Mouse (Mus musculus) liver, adult 2 months (tissue): Measurements from ENCODE around the gene Usp24. TPM values are rescaled to one million over a fixed set of nuclear protein-coding genes. Genes with fewer than 3 reads are reported as not detected.
A peak's percentile ranks its signal among the peaks of the same experiment; 100 is the strongest.

ENCODE experiments used
- DNase-seq: peaks from one replicate; pipeline ENCODE4 v3.0.0-alpha.2; 2011; ENCODE audit warnings: low read depth, low spot score; ENCODE audit errors: extremely low read depth
- H3K27ac ChIP-seq: fragments of 200-500 bp; replicated peaks from 2 replicates; pipeline ENCODE4 v1.5.1; 2012; ENCODE audit warnings: low read depth, mild to moderate bottlenecking, control low read depth, inconsistent platforms, low read length; ENCODE audit not compliant: insufficient read depth
- H3K27me3 ChIP-seq: fragments of 200-500 bp; 2 replicates; pipeline ENCODE4 v1.6.1; 2012; ENCODE audit warnings: mild to moderate bottlenecking, moderate library complexity, low read length, inconsistent platforms; ENCODE audit not compliant: control insufficient read depth, insufficient read depth
- H3K36me3 ChIP-seq: fragments of 200-500 bp; 2 replicates; pipeline ENCODE4 v1.6.1; 2012; ENCODE audit warnings: low read length, inconsistent platforms; ENCODE audit not compliant: control insufficient read depth, insufficient read depth
- H3K4me1 ChIP-seq: fragments of 200-500 bp; 2 replicates; pipeline ENCODE4 v1.6.1; 2011; ENCODE audit warnings: low read length; ENCODE audit not compliant: control insufficient read depth, insufficient read depth
- H3K4me3 ChIP-seq: fragments of 200-500 bp; 2 replicates; pipeline ENCODE4 v1.5.1; 2011; ENCODE audit warnings: low read depth, mild to moderate bottlenecking, control low read depth, low read length, moderate library complexity; ENCODE audit not compliant: insufficient read depth
- H3K79me2 ChIP-seq: fragments of 200-500 bp; 2 replicates; pipeline ENCODE4 v1.6.1; 2012; ENCODE audit warnings: inconsistent platforms, mild to moderate bottlenecking, low read length, moderate library complexity; ENCODE audit not compliant: control insufficient read depth, insufficient read depth
- H3K9ac ChIP-seq: fragments of 200-500 bp; 2 replicates; pipeline ENCODE4 v1.6.1; 2012; ENCODE audit warnings: low read depth, mild to moderate bottlenecking, control low read depth, inconsistent platforms, low read length
- CTCF ChIP-seq: fragments of 200-500 bp; IDR thresholded peaks from 2 replicates; pipeline ENCODE4 v1.5.1; 2011; ENCODE audit warnings: low read depth, low read length, control low read depth
- POLR2A ChIP-seq: fragments of 200-500 bp; IDR thresholded peaks from 2 replicates; pipeline ENCODE4 v1.6.1; 2011; ENCODE audit warnings: low read length, control low read depth; ENCODE audit not compliant: insufficient read depth; ENCODE audit errors: extremely low read depth
- WGBS: fragments of 180-500 bp; shearing (Covaris S2); methylation state at CpG from one replicate; pipeline ENCODE4 v1.1.7; 2018; 5-methylcytosine and 5-hydroxymethylcytosine counted together
- polyA plus RNA-seq: library from polyadenylated mRNA; depleted of rRNA; stranded (reverse); fragments of >200 nt; gene quantifications from 2 replicates; pipeline ENCODE4 v1.2.3, GENCODE M21; 2012
- total RNA-seq: library from RNA; depleted of rRNA; stranded (reverse); fragments of >200 nt; gene quantifications from 2 replicates; pipeline ENCODE4 v1.2.3, GENCODE M21; 2014

Gene Usp24
- total and polyA plus RNA-seq, 2 experiments, result 8.1 to 28.8 TPM

DNA sequence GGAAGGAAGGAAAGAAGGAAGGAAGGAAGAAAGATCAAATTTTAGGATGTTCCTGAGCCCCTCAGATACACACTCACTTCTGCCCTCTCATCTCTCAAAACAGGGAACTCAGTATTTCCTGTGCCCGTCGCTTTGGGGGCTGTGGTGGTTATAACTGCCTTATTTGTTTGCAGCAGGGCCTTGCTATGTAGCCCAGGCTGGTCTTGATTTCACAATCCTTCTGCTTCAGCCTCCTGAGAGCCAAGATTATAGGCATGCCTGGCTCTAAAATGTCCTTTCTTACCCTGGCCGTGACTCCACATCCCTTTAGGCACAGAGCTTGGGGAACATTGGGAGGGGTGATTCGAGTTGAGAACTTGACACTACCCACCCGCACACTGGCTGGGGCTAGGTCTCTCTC is 146.5 kb downstream of the Usp24 start:
- Histone ChIP-seq H3K27ac (peak overlapping the region; percentile 93), H3K4me3 (peak overlapping the region; percentile 89), H3K27me3 (no peaks in the 10 kb centered on the region), H3K79me2 (peaks cover 30% of the 10 kb centered on the region; the same call in 1 of the 2 replicates), H3K36me3 (peaks cover 11% of the 10 kb centered on the region), H3K4me1 (peaks cover 10% of the 10 kb centered on the region), H3K9ac (peak overlapping the region; percentile 44; the same call in 1 of the 2 replicates)
- 22% methylated on average over 5 of the region's 5 CpGs for WGBS
- TF ChIP-seq CTCF, result no peak
- no peak for TF ChIP-seq POLR2A
- DNase-seq, result peak; percentile 66

DNA sequence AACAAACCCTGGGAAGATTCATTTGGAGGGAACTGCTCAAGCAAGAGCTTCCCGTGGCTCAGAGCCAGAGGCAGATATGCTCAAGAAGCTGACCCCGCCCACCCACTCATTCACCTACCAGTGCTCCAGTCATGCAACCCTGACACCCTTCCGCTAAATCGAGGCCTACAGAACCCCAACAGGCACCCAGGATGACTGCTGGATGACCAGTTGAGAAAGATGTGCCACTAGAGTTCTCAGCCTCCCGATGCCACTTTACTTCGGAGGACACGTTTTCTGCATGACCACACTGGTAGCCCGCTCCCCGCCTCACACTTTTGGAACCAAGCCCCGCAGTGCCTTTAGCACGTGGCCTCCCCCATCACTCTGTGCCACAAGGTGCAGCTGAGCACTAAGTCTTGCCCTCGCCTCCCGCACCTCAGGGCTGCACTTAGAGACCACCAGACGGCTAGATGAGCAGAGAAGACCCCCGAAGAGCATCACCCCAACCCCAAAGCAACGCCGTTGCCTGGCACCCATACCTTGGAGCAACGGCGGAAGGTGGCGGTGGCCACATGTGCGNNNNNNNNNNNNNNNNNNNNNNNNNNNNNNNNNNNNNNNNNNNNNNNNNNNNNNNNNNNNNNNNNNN is 147.3 kb downstream of the Usp24 start:
- H3K9ac ChIP-seq, result peak overlapping the region; percentile 92
- H3K27me3 ChIP-seq, result no peaks in the 10 kb centered on the region
- peaks cover 6% of the 10 kb centered on the region for H3K36me3 ChIP-seq
- WGBS, result 11% methylated on average over 21 of the region's 21 CpGs
- H3K79me2 ChIP-seq, result peaks cover 30% of the 10 kb centered on the region; the same call in 1 of the 2 replicates
- peak; percentile 69 for DNase-seq
- peak overlapping the region; percentile 89 for H3K4me3 ChIP-seq
- H3K4me1 ChIP-seq, result peaks cover 10% of the 10 kb centered on the region
- TF ChIP-seq POLR2A (no peak), CTCF (no peak)
- H3K27ac ChIP-seq, result peak overlapping the region; percentile 93

DNA sequence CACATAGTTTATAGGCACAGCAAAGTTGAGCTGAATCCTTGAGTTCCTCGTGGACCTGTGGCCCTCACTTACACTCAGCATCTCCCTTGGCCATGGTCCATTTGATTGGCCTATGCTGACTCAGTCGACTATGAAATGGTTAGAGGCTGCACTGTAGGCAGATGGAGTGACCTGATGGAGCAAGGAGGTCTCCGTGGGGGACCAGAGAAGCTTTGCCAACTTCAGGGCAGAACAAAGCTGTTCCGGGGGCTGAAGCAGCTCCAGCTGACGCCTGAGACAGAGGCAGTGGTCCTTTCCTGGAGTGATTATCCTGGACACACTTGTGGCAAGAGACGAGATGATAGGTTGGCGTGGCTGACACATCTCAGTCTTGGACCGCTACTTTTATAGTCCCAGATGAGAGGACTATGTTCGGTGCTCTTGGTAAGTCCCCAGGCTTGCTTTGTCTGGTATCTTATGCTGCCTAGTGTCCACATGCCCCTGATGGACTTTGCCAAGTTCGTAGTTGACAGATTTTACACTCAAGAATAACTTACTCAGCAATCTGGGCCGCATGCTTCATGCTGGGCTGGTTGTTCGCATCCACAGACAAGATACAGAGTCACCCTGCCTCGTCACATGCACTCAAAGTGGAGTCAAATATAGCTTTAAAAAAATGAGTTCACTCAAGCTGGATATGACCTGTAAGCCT is 151.6 kb downstream of the Usp24 start:
- no peak overlapping the region for H3K27ac ChIP-seq
- H3K36me3 ChIP-seq, result no peaks in the 10 kb centered on the region
- H3K9ac ChIP-seq, result no peak overlapping the region
- peaks cover 3% of the 10 kb centered on the region; the same call in 1 of the 2 replicates for H3K4me1 ChIP-seq
- DNase-seq, result no peak
- 87% methylated on average over 13 of the region's 13 CpGs for whole genome bisulfite sequencing
- no peak overlapping the region for H3K4me3 ChIP-seq
- TF ChIP-seq CTCF (no peak), POLR2A (no peak)
- peaks cover 13% of the 10 kb centered on the region; the same call in 1 of the 2 replicates for H3K79me2 ChIP-seq
- H3K27me3 ChIP-seq, result no peaks in the 10 kb centered on the region

DNA sequence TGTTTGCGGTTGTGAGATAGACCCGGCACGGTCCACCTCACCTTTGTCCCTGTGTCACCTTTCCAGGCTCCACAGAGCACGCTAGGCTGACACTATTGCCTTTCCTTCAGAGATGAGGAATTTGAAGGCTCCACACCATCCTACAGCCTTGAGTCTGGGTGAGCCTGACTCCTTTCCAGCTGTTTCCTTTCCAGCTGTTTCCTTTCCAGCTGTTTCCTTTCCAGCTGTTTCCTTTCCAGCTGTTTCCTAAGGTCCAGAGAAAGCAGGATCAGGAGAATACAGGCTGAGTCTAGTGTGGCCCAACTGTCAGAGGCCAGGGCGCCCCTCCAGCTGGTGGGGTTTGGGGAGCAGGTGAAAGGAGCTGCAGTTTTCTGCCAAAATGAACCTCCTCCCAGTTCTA is 154.9 kb downstream of the Usp24 start:
- H3K9ac ChIP-seq, result no peak overlapping the region
- no peak overlapping the region for H3K27ac ChIP-seq
- no peaks in the 10 kb centered on the region for H3K79me2 ChIP-seq
- WGBS, result 57% methylated on average over 5 of the region's 5 CpGs
- no peaks in the 10 kb centered on the region for H3K27me3 ChIP-seq
- DNase-seq, result no peak
- H3K36me3 ChIP-seq, result no peaks in the 10 kb centered on the region
- H3K4me1 ChIP-seq, result no peaks in the 10 kb centered on the region
- TF ChIP-seq POLR2A (no peak), CTCF (no peak)
- no peak overlapping the region for H3K4me3 ChIP-seq

DNA sequence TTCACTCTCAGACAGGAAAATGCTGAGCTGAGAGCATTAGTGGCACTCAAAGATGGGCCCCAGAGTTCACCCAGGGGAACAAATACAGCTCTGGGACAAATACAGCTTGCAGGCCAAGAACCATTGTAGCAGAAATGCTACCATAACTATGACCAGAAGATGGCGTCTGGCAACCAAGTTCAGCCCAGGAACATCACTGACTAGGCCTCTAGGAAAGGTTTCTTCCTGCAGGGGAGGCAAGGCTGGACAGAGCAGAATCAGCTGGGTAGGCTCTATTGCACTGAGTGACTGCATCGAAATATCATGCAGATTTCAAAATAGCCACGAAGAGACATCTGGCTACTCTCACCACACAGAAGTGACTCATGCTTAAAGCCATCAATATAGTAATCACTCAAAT is 156.3 kb downstream of the Usp24 start:
- Histone ChIP-seq H3K27me3 (no peaks in the 10 kb centered on the region), H3K27ac (no peak overlapping the region), H3K4me1 (no peaks in the 10 kb centered on the region), H3K9ac (no peak overlapping the region), H3K79me2 (no peaks in the 10 kb centered on the region), H3K4me3 (no peak overlapping the region), H3K36me3 (no peaks in the 10 kb centered on the region)
- DNase-seq, result peak; percentile 72
- WGBS, result 26% methylated on average over 3 of the region's 3 CpGs
- TF ChIP-seq CTCF (peak; percentile 58), POLR2A (no peak)

DNA sequence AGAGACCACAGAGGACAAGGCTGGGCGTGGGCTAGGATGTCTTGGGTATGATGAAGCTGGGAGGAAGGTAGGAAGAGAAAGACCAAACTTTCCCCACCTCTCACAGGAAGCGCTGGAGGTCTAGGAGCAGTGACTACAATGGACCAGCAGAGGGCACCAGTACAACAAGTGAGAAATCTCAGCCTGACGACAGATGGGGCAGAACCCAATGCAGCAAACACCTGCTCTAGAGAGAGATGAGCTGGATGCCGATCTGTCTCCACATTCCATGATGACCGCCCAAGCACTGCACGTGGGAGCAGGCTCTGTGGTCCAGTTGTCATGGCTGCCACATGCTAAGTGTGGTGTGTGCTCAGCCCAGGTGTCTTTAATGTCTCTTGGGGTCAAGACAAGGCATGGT is 158.2 kb downstream of the Usp24 start:
- Histone ChIP-seq H3K36me3 (no peaks in the 10 kb centered on the region), H3K4me1 (no peaks in the 10 kb centered on the region), H3K4me3 (no peak overlapping the region), H3K9ac (no peak overlapping the region), H3K27ac (no peak overlapping the region), H3K27me3 (no peaks in the 10 kb centered on the region), H3K79me2 (no peaks in the 10 kb centered on the region)
- peak; percentile 85 for TF ChIP-seq CTCF
- TF ChIP-seq POLR2A, result no peak
- 15% methylated on average over 6 of the region's 6 CpGs for WGBS
- peak; percentile 44 for DNase-seq
